Mouse (Mus musculus): ENCODE measurements around the gene Drg1. TPM values are rescaled to one million over a fixed set of nuclear protein-coding genes. Genes with fewer than 3 reads are reported as not detected.

The Drg1 gene
- polyA plus RNA-seq, 1 experiment from 2014 or later, result 261 TPM

DNA sequence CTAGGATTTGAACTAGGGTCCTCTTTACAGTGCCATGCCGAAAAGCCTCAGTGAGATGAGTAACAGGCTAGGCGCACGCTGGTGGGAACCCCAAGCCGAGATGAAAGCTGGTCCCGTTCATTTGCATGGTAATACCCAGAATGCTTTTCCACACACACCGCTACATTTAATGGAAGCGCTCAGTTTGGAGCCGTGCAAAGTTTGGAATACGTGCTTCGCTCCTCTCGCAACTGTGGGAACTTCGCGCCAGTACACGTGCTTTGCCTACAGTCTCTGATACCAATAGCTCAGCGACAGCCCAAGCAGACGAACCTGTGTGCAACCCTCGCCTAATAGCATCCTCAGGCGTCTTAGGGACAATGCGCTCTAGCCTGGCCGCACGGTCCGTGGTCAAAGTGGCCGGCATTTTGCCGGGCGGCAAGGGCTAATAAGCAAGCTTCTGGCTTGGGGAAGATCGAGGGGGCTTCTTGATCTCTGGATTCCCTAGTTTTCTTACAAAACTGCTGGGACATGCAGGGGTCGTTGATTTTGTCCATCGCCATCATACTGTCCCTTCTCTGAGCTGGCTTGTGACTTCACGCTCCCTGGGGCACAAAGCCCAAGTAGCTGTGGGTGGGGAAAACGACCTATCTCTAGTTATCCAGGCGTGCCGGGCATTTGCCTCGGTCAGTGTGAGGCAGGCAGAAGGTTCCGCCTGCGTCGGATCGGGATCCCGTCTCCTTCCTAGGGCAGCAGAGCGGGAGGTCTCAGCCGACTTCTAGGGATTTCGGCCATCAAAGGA, 22.5 kb upstream of the Drg1 start, which contains the start of gene Patz1:
Gene Patz1, plus strand, starts transcription at position 354 of the 781 bp plus-strand sequence.
- ATAC-seq, result peak; percentile 43; the same call in 1 of the 2 replicates
- under 1% methylated on average over 41 of the region's 41 CpGs for WGBS

DNA sequence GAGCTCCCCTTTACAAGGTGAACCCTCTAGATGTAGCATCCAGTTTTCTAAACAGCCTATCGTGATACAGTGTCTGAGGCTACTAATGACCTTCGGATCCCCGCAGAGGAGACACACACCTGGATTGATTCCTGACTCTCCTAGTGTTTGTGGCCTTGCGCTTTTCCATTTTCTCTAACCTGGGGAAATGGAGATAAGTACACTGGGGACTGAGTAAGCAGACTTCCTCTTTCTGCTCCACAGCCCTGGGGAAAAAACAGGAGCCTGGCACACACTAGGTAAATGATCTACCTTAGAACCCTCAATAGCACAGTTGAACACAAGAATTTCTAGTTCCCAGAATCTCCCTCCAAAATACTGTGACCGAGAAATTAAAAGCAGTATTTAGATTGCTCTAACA, 21.7 kb upstream of the Drg1 start:
- ATAC-seq, result no peak
- peak overlapping the region; percentile 89; the same call in 1 of the 2 replicates for H3K4me3 ChIP-seq (replicated peaks)
- H3K4me2 ChIP-seq (replicated peaks), result peak overlapping the region; percentile 89
- H3K36me3 ChIP-seq, result no peaks in the 10 kb centered on the region
- peak overlapping the region; percentile 97 for H3K9ac ChIP-seq (replicated peaks)
- 61% methylated on average over 5 of the region's 5 CpGs for WGBS
- no peaks in the 10 kb centered on the region for H3K27me3 ChIP-seq
- peaks cover 19% of the 10 kb centered on the region for H3K4me1 ChIP-seq (replicated peaks)
- peak overlapping the region; percentile 100 for H3K27ac ChIP-seq
- H3K9me3 ChIP-seq, result no peaks in the 10 kb centered on the region

More for the DNA sequence above, 22.5 kb upstream of the Drg1 start, which contains the start of gene Patz1:
- Histone ChIP-seq H3K4me2 (replicated peaks) (peak within 1 kb of the TSS; percentile 89), H3K9ac (replicated peaks) (peak within 1 kb of the TSS; percentile 97), H3K27me3 (no peaks in the 10 kb centered on the region), H3K4me3 (replicated peaks) (peak within 1 kb of the TSS; percentile 89), H3K36me3 (0 out of 2 replicates have a peak, but pooled peaks cover 3% of the 10 kb centered on the region), H3K9me3 (no peaks in the 10 kb centered on the region), H3K4me1 (replicated peaks) (peaks cover 26% of the 10 kb centered on the region), H3K27ac (peak within 1 kb of the TSS; percentile 100)

GRCm38 (mm10) chr11:3287131-3287530, 20.9 kb upstream of the Drg1 start:
- Histone ChIP-seq H3K9ac (replicated peaks) (peak overlapping the region; percentile 37; the same call in 1 of the 2 replicates), H3K27ac (peak overlapping the region; percentile 100), H3K4me1 (replicated peaks) (peaks cover 18% of the 10 kb centered on the region), H3K4me2 (replicated peaks) (no peak overlapping the region), H3K36me3 (no peaks in the 10 kb centered on the region), H3K9me3 (no peaks in the 10 kb centered on the region), H3K27me3 (no peaks in the 10 kb centered on the region), H3K4me3 (replicated peaks) (no peak overlapping the region)
- WGBS, result 17% methylated on average over 6 of the region's 6 CpGs
- no peak for ATAC-seq

DNA sequence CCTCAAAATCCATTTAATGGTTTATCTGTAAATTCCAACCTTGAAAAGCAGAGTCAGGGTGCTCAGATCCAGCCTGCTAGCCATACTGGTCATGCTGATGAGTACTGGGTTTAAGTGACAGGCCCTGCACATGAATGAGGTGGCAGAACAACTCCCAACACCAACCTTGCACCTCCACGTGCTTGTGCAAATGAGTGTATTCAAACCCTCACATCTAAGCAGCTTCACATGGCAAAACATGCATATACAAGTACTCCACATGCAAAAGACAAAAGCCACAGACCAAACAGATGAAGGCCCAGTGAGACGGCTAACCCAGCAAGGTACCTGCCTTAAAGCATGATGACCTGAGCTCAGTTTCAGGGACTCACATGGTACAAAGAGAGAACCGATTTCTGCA, 19.7 kb upstream of the Drg1 start:
- Histone ChIP-seq H3K36me3 (no peaks in the 10 kb centered on the region), H3K4me1 (replicated peaks) (peaks cover 18% of the 10 kb centered on the region), H3K4me2 (replicated peaks) (no peak overlapping the region), H3K9ac (replicated peaks) (no peak overlapping the region), H3K27ac (no peak overlapping the region), H3K9me3 (peaks cover 4% of the 10 kb centered on the region; the same call in 1 of the 2 replicates), H3K27me3 (no peaks in the 10 kb centered on the region), H3K4me3 (replicated peaks) (no peak overlapping the region)
- 83% methylated on average over 3 of the region's 3 CpGs for WGBS
- ATAC-seq, result no peak

DNA sequence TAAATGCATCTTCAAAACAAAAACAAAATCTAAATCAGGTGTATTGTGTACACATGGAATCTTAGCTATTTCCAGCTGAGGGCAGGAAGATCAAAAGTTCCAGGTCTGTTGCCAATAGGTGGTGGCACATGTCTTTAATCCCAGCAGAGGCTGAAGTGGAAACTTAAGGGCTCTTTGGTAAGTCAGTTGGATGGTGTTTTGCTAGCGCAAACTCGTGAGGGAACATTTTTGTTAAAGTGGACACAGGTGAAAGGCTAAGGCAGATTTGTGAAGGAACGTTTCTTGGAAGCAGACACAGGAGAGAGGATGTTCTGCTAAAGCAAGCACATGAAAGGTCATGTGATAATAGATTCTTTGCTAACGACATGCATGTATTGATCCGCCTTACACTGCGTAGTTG, 17.4 kb upstream of the Drg1 start:
- Histone ChIP-seq H3K27me3 (no peaks in the 10 kb centered on the region), H3K9me3 (peaks cover 8% of the 10 kb centered on the region), H3K4me3 (replicated peaks) (no peak overlapping the region), H3K4me1 (replicated peaks) (peaks cover 18% of the 10 kb centered on the region), H3K9ac (replicated peaks) (no peak overlapping the region), H3K36me3 (no peaks in the 10 kb centered on the region), H3K4me2 (replicated peaks) (no peak overlapping the region), H3K27ac (no peak overlapping the region)
- no peak for ATAC-seq
- WGBS, result 92% methylated on average over 6 of the region's 6 CpGs

- Histone ChIP-seq H3K9ac (replicated peaks) (no peak overlapping the region), H3K36me3 (no peaks in the 10 kb centered on the region), H3K4me2 (replicated peaks) (no peak overlapping the region), H3K27ac (no peak overlapping the region), H3K27me3 (no peaks in the 10 kb centered on the region), H3K9me3 (peaks cover 8% of the 10 kb centered on the region), H3K4me3 (replicated peaks) (no peak overlapping the region), H3K4me1 (replicated peaks) (peaks cover 10% of the 10 kb centered on the region)
- no peak for ATAC-seq
- WGBS, result 89% methylated on average over 6 of the region's 6 CpGs
These were observed 16.7 kb upstream of the Drg1 start for GRCm38 (mm10) chr11:3282887-3283286.

DNA sequence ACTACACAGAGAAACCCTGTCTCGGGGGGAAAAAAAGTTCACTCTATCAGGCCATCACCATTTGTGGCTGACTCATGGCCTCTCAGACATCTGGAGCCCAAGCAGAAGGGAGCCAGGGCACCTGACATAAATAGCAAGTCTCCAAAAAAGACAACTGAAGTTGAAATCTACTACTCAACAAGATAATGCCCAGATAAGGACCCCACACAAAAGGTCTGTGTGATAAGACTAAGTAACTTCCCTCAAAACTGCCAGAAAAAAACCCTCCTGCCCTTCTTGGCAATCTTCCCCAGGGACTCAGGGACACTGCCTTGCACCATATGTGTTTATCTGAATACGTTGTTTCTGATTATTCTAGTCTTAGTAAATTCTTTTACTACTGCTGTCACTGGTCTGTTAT, 13.5 kb upstream of the Drg1 start:
- H3K4me1 ChIP-seq (replicated peaks), result no peaks in the 10 kb centered on the region
- H3K9me3 ChIP-seq, result peaks cover 8% of the 10 kb centered on the region
- ATAC-seq, result no peak
- no peaks in the 10 kb centered on the region for H3K27me3 ChIP-seq
- WGBS, result 77% methylated on average over 2 of the region's 2 CpGs
- H3K4me3 ChIP-seq (replicated peaks), result no peak overlapping the region
- H3K9ac ChIP-seq (replicated peaks), result no peak overlapping the region
- no peak overlapping the region for H3K4me2 ChIP-seq (replicated peaks)
- no peak overlapping the region for H3K27ac ChIP-seq
- H3K36me3 ChIP-seq, result no peaks in the 10 kb centered on the region

GRCm38 (mm10) chr11:3278351-3278750, 12.1 kb upstream of the Drg1 start:
- Histone ChIP-seq H3K27me3 (no peaks in the 10 kb centered on the region), H3K4me1 (replicated peaks) (no peaks in the 10 kb centered on the region), H3K9ac (replicated peaks) (no peak overlapping the region), H3K9me3 (peaks cover 8% of the 10 kb centered on the region), H3K36me3 (no peaks in the 10 kb centered on the region), H3K4me2 (replicated peaks) (no peak overlapping the region), H3K27ac (no peak overlapping the region), H3K4me3 (replicated peaks) (no peak overlapping the region)
- 73% methylated on average over 5 of the region's 5 CpGs for WGBS
- no peak for ATAC-seq

DNA sequence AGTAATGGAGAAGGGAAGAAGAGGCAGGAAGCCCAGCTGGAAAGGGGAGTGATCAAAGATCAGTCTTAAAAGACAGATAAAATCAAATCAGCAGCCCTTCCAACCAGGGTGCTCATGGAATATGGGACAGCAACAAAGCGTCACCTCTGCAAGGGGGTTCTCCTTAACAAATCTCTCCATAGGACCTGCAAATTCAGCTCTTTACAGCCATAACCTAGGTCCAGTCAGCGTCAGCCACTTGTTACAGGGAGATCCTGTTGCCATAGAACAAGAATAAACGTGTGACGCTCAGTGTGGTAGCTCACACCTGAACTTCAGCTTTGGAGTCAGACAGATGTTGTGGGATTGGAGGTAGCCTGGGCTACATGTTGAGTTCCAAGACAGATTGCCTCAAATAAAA, 3.0 kb upstream of the Drg1 start:
- Histone ChIP-seq H3K4me2 (replicated peaks) (no peak overlapping the region), H3K27ac (no peak overlapping the region), H3K4me1 (replicated peaks) (peaks cover 19% of the 10 kb centered on the region), H3K4me3 (replicated peaks) (no peak overlapping the region), H3K36me3 (no peaks in the 10 kb centered on the region), H3K9ac (replicated peaks) (no peak overlapping the region), H3K27me3 (no peaks in the 10 kb centered on the region), H3K9me3 (no peaks in the 10 kb centered on the region)
- no peak for ATAC-seq
- WGBS, result 40% methylated on average over 4 of the region's 4 CpGs

DNA sequence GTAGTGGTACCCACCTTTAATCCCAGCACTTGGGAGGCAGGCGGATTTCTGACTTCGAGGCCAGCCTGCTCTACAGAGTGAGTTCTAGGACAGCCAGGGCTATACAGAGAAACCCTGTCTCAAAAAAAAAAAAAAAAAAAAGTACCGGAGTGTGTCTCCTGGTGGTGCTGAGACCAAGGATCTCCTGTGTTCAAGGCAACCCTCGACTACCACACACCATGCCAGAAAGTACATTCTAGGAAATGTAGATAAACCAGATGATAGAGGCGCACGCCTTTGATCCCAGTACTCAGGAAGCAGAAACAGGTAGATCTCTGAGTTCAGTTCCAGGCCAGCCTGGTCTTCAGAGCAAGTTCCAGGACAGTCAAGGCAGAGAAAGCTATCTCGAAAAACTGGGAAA, 918 bp upstream of the Drg1 start:
- Histone ChIP-seq H3K27me3 (no peaks in the 10 kb centered on the region), H3K27ac (peak overlapping the region; percentile 95), H3K4me3 (replicated peaks) (peak overlapping the region; percentile 94), H3K36me3 (peaks cover 15% of the 10 kb centered on the region), H3K9me3 (no peaks in the 10 kb centered on the region), H3K9ac (replicated peaks) (peak overlapping the region; percentile 100), H3K4me2 (replicated peaks) (peak overlapping the region; percentile 84), H3K4me1 (replicated peaks) (peaks cover 33% of the 10 kb centered on the region)
- WGBS, result 54% methylated on average over 7 of the region's 7 CpGs
- no peak for ATAC-seq

- Histone ChIP-seq H3K9ac (replicated peaks) (peak overlapping the region; percentile 100), H3K4me2 (replicated peaks) (peak overlapping the region; percentile 84), H3K9me3 (no peaks in the 10 kb centered on the region), H3K36me3 (peaks cover 31% of the 10 kb centered on the region), H3K27me3 (no peaks in the 10 kb centered on the region), H3K4me1 (replicated peaks) (peaks cover 33% of the 10 kb centered on the region), H3K4me3 (replicated peaks) (peak overlapping the region; percentile 94), H3K27ac (peak overlapping the region; percentile 95)
- no peak; the same call in 1 of the 2 replicates for ATAC-seq
- WGBS, result under 1% methylated on average over 26 of the region's 26 CpGs
These were observed 730 bp downstream of the Drg1 start for GRCm38 (mm10) chr11:3265291-3266078.

GRCm38 (mm10) chr11:3259537-3259936, 6.7 kb downstream of the Drg1 start:
- Histone ChIP-seq H3K27me3 (no peaks in the 10 kb centered on the region), H3K36me3 (peaks cover 85% of the 10 kb centered on the region), H3K4me1 (replicated peaks) (peaks cover 17% of the 10 kb centered on the region), H3K9ac (replicated peaks) (no peak overlapping the region), H3K27ac (no peak overlapping the region), H3K4me3 (replicated peaks) (no peak overlapping the region), H3K9me3 (no peaks in the 10 kb centered on the region), H3K4me2 (replicated peaks) (no peak overlapping the region)
- ATAC-seq, result no peak
- 94% methylated on average over 1 of the region's 1 CpGs for WGBS

Measured in midbrain, embryonic 13.5 days (tissue).